ENCODE assay signal across 9 mouse cellular contexts in genomic region chr8:69848951-69849350, GRCm38 (mm10). TPM values are rescaled to one million over a fixed set of nuclear protein-coding genes. Genes with fewer than 3 reads are reported as not detected.
DNase-seq lines count a peak whose midpoint lies in the region; ATAC-seq and TF ChIP-seq lines count a peak whose summit lies in the region.
"Had no signal": no experiment of that assay in that cellular context is flagged by ENCODE, and none has a peak within 500 bp of the region (broad histone marks: within the 10 kb centered on the region; RNA-seq: fewer than 3 reads in every experiment).

No protein-coding gene starts in this region.

- H3K79me2 ChIP-seq in C2C12 (ENCODE audit: control insufficient read depth, insufficient read depth) = no peaks in the 10 kb centered on the region

- H3K4me2 ChIP-seq in heart, embryonic 16.5 days (ENCODE audit: low read depth, low read length) = no peak overlapping the region
- H3K4me2 ChIP-seq in lung, embryonic 14.5 days = no peak overlapping the region
- H3K4me2 ChIP-seq: hindbrain, embryonic 14.5 days had no signal

- H3K4me3 ChIP-seq in C2C12 (ENCODE audit: insufficient read depth, poor library complexity, severe bottlenecking) = no peak overlapping the region
- no peak overlapping the region for H3K4me3 ChIP-seq in heart, embryonic 16.5 days (ENCODE audit: low read length)
- no peak overlapping the region for H3K4me3 ChIP-seq in lung, embryonic 14.5 days (ENCODE audit: low read depth, low read length)

- ATAC-seq in heart, embryonic 16.5 days (replicated peaks; ENCODE audit: extremely low read depth, insufficient read depth, low FRiP score) = peak; percentile 89
- ATAC-seq in lung, embryonic 14.5 days (ENCODE audit: insufficient read depth) = peak; percentile 64

- no peak for TF ChIP-seq CTCF in C2C12 (IDR thresholded peaks at IDR 0.05; ENCODE audit: control insufficient read depth, insufficient read depth, insufficient read length)
- no peak for TF ChIP-seq CTCF in lung, embryonic 14.5 days (IDR thresholded peaks at IDR 0.05; ENCODE audit: low read depth)

- H3K79me3 ChIP-seq in C2C12 (ENCODE audit: low read depth) = no peaks in the 10 kb centered on the region

- no peak overlapping the region for H3ac ChIP-seq in C2C12 (ENCODE audit: control insufficient read depth, insufficient read length, low read depth)

- no peaks in the 10 kb centered on the region for H3K36me3 ChIP-seq in C2C12 (ENCODE audit: control insufficient read depth, insufficient read depth)
- H3K36me3 ChIP-seq in heart, embryonic 16.5 days (ENCODE audit: control insufficient read depth, insufficient read depth) = no peaks in the 10 kb centered on the region
- H3K36me3 ChIP-seq in lung, embryonic 14.5 days (ENCODE audit: insufficient read depth) = no peaks in the 10 kb centered on the region

- no peaks in the 10 kb centered on the region for H3K9me3 ChIP-seq in heart, embryonic 16.5 days (replicated peaks; ENCODE audit: control insufficient read depth, low read length)
- H3K9me3 ChIP-seq in lung, embryonic 14.5 days (ENCODE audit: low read depth, low read length) = no peaks in the 10 kb centered on the region

- WGBS in heart, embryonic 16.5 days = 29% methylated on average over 8 of the region's 8 CpGs
- WGBS in lung, embryonic 14.5 days = 56% methylated on average over 8 of the region's 8 CpGs

- no peak overlapping the region for H3K9ac ChIP-seq in heart, embryonic 16.5 days (ENCODE audit: low read length)
- H3K9ac ChIP-seq in lung, embryonic 14.5 days = no peak overlapping the region
- H3K9ac ChIP-seq: hindbrain, embryonic 14.5 days had no signal

- H3K4me1 ChIP-seq in heart, embryonic 16.5 days (ENCODE audit: control insufficient read depth, insufficient read depth, low read length) = peaks cover 6% of the 10 kb centered on the region
- no peaks in the 10 kb centered on the region for H3K4me1 ChIP-seq in lung, embryonic 14.5 days (ENCODE audit: insufficient read depth)

- no peaks in the 10 kb centered on the region for H3K27me3 ChIP-seq in C2C12 (ENCODE audit: control insufficient read depth, insufficient read depth, insufficient read length)
- H3K27me3 ChIP-seq in heart, embryonic 16.5 days (ENCODE audit: control insufficient read depth, insufficient read depth, low read length) = no peaks in the 10 kb centered on the region
- no peaks in the 10 kb centered on the region for H3K27me3 ChIP-seq in lung, embryonic 14.5 days (ENCODE audit: insufficient read depth, low read length)

- peak; percentile 31 for DNase-seq in adrenal gland, postnatal 10 days
- peak; percentile 39 for DNase-seq in lung, embryonic 14.5 days
- DNase-seq in layer of hippocampus, adult 18-20 months (ENCODE audit: low spot score in 2 of 2) = no peak
- no peak for DNase-seq in cerebellum, adult 18-20 months
- no peak for DNase-seq in cerebellum, adult 8-10 months
- DNase-seq in frontal cortex, postnatal 10 days (ENCODE audit: low spot score in 2 of 2) = no peak

- peak overlapping the region; percentile 51 for H3K27ac ChIP-seq in heart, embryonic 16.5 days (ENCODE audit: low read length)
- no peak overlapping the region for H3K27ac ChIP-seq in lung, embryonic 14.5 days (ENCODE audit: low read depth)
- H3K27ac ChIP-seq: hindbrain, embryonic 14.5 days had no signal

TF ChIP-seq in C2C12, 6 proteins besides CTCF, POLR2A, EP300 and RAD21:
- TF ChIP-seq MYOG (IDR thresholded peaks at IDR 0.05; ENCODE audit: control insufficient read depth, extremely low read depth, insufficient read length) (no peak), MAX (IDR thresholded peaks at IDR 0.05) (peak; percentile 74), USF1 (IDR thresholded peaks at IDR 0.05; ENCODE audit: low read depth) (no peak), FOSL1 (IDR thresholded peaks at IDR 0.05; ENCODE audit: insufficient read depth, low read length, poor library complexity, severe bottlenecking) (no peak), CEBPB (IDR thresholded peaks at IDR 0.05; ENCODE audit: low read depth) (peak; percentile 4), MYOD1 (IDR thresholded peaks at IDR 0.05; ENCODE audit: control insufficient read depth, insufficient read length, low read depth) (peak; percentile 24)

RNA-seq across cellular contexts. Expression of gene Pbx4, which starts 16.7 kb away (rescaled TPM):
- 1.6 TPM for polyA plus RNA-seq in C2C12 (2012; fragmentation: generic; extraction: Trizol)
- 1 to 10 TPM; 1.2 to 1.7 TPM for total RNA-seq in adrenal gland, postnatal 10 days (2021)
- polyA plus RNA-seq in heart, embryonic 16.5 days (2015; fragmentation: Nextera tagmentation; extraction: Ambion mirVana) = 4.1 and 5.4 TPM in 2 replicates
- polyA plus RNA-seq in lung, embryonic 14.5 days (2014; fragmentation: Nextera tagmentation; extraction: Ambion mirVana) = 7.1 and 9.4 TPM in 2 replicates
- total RNA-seq in layer of hippocampus, adult 18-20 months (2021) = 10 to 100 TPM; 12.4 to 14.0 TPM

RNA-seq across cellular contexts. Expression of gene Lpar2, which starts 26.7 kb away (rescaled TPM):
- 1.5 TPM for polyA plus RNA-seq in C2C12 (2012; fragmentation: generic; extraction: Trizol)
- total RNA-seq in adrenal gland, postnatal 10 days (2021) = 1 to 10 TPM in 1 of 2 experiments, under 1 TPM in 1; 0.96 to 1.1 TPM
- polyA plus RNA-seq in heart, embryonic 16.5 days (2015; fragmentation: Nextera tagmentation; extraction: Ambion mirVana) = 0.20 and 0.21 TPM in 2 replicates
- 0.74 and 1.0 TPM in 2 replicates for polyA plus RNA-seq in lung, embryonic 14.5 days (2014; fragmentation: Nextera tagmentation; extraction: Ambion mirVana)
- under 1 TPM; 0.43 to 0.50 TPM for total RNA-seq in layer of hippocampus, adult 18-20 months (2021)

RNA-seq across cellular contexts. Expression of gene Cilp2, which starts 38.5 kb away (rescaled TPM):
- polyA plus RNA-seq in C2C12 (2012; fragmentation: generic; extraction: Trizol) = 0.02 TPM
- 1 to 10 TPM in 1 of 2 experiments, under 1 TPM in 1; 0.64 to 1.5 TPM for total RNA-seq in adrenal gland, postnatal 10 days (2021)
- 0.29 and 0.47 TPM in 2 replicates for polyA plus RNA-seq in heart, embryonic 16.5 days (2015; fragmentation: Nextera tagmentation; extraction: Ambion mirVana)
- 0.25 and 0.31 TPM in 2 replicates for polyA plus RNA-seq in lung, embryonic 14.5 days (2014; fragmentation: Nextera tagmentation; extraction: Ambion mirVana)
- under 1 TPM; 0.48 to 0.59 TPM for total RNA-seq in layer of hippocampus, adult 18-20 months (2021)

RNA-seq across cellular contexts. Expression of gene Gmip, which starts 40.5 kb away (rescaled TPM):
- 6.8 TPM for polyA plus RNA-seq in C2C12 (2012; fragmentation: generic; extraction: Trizol)
- 10 to 100 TPM; 12.2 to 16.9 TPM for total RNA-seq in adrenal gland, postnatal 10 days (2021)
- 9.3 and 9.8 TPM in 2 replicates for polyA plus RNA-seq in heart, embryonic 16.5 days (2015; fragmentation: Nextera tagmentation; extraction: Ambion mirVana)
- polyA plus RNA-seq in lung, embryonic 14.5 days (2014; fragmentation: Nextera tagmentation; extraction: Ambion mirVana) = 6.7 and 8.8 TPM in 2 replicates
- total RNA-seq in layer of hippocampus, adult 18-20 months (2021) = 10 to 100 TPM; 12.1 to 13.3 TPM

RNA-seq across cellular contexts. Expression of gene Tssk6, which starts 53.0 kb away (rescaled TPM):
- 0.57 TPM for polyA plus RNA-seq in C2C12 (2012; fragmentation: generic; extraction: Trizol)
- under 1 TPM; 0.79 to 0.84 TPM for total RNA-seq in adrenal gland, postnatal 10 days (2021)
- 1.1 and 2.0 TPM in 2 replicates for polyA plus RNA-seq in heart, embryonic 16.5 days (2015; fragmentation: Nextera tagmentation; extraction: Ambion mirVana)
- 3.8 and 4.3 TPM in 2 replicates for polyA plus RNA-seq in lung, embryonic 14.5 days (2014; fragmentation: Nextera tagmentation; extraction: Ambion mirVana)
- total RNA-seq in layer of hippocampus, adult 18-20 months (2021) = under 1 TPM; 0.25 to 0.33 TPM

Comparison
In these comparisons a context has a peak if more than half of its experiments do, and no peak if none do; other contexts are left out.
1. DNase-seq: peak in adrenal gland, postnatal 10 days (single experiment) and lung, embryonic 14.5 days (single experiment); none in layer of hippocampus, adult 18-20 months (0 of 2), cerebellum, adult 18-20 months (0 of 2), cerebellum, adult 8-10 months (single experiment) and frontal cortex, postnatal 10 days (0 of 2).